Mouse (Mus musculus): ENCODE data around the gene Endov. TPM values are rescaled to one million over a fixed set of nuclear protein-coding genes. Genes with fewer than 3 reads are reported as not detected.

The Endov gene
- total and polyA plus RNA-seq, 3 experiments: 13.0 to 18.5 (median 13.3) TPM

DNA sequence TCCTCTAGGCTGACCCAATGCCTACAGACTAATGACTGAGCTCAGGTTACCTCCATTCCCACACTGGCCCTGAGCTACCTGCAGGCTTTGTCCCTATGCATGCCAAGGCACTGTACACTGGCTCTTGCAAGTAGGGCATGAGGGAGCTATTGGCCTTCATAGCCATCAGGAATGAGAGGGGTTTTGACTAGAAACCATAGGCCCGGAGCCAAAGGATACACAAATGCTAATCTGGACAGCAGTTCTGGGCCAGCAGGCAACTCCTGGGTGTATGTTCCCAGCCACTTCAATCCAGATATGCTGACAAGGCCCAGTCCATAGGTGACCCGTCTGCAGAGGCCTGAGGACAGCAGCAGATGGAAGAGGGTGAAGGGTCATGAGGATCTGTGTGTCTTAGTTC is 8.9 kb downstream of the Endov start:
- Histone ChIP-seq H3K4me1 (ENCODE audit: control insufficient read depth in 1 of 2, insufficient read depth in 2 of 2) (no peaks in the 10 kb centered on the region), H3K27ac (ENCODE audit: insufficient read depth, low read depth) (no peak overlapping the region), H3K4me3 (replicated peaks in 1 of 3; ENCODE audit: low read depth in 2 of 3, low read length in 2 of 3, poor library complexity in 1 of 3) (no peak overlapping the region), H3K27me3 (replicated peaks) (no peaks in the 10 kb centered on the region), H3K4me2 (ENCODE audit: insufficient read depth, low read depth, poor library complexity, severe bottlenecking) (no peak overlapping the region), H3K9ac (ENCODE audit: insufficient read depth, low read depth) (no peak overlapping the region), H3K36me3 (replicated peaks in 1 of 2; ENCODE audit: control insufficient read depth in 1 of 2, insufficient read depth in 1 of 2, low read length in 1 of 2) (peaks cover 55 to 100% of the 10 kb centered on the region in 2 experiments), H3K9me3 (replicated peaks; ENCODE audit: low read length) (no peaks in the 10 kb centered on the region), H3K79me2 (replicated peaks; ENCODE audit: control insufficient read depth, extremely low read depth, insufficient read depth, poor library complexity, severe bottlenecking) (no peaks in the 10 kb centered on the region)
- dilution Hi-C loops (cut with MboI; ENCODE audit: extremely low pct_ligation_motif_present, extremely low pct_unique_long_range_greater_than_20kb, low sequenced_read_pairs): no loop called here
- DNase-seq (ENCODE audit: extremely low read depth): no peak
- in situ Hi-C loops (cut with MboI; ENCODE audit: low pct_ligation_motif_present, low pct_unique_long_range_greater_than_20kb, low sequenced_read_pairs): loop anchor here (5.0 kb wide), 1 partner anchor 402 kb away; no protein-coding TSS in a partner anchor
- TF ChIP-seq EP300 (IDR thresholded peaks at IDR 0.05; ENCODE audit: low read length) (no peak), IRF4 (IDR thresholded peaks at IDR 0.05; ENCODE audit: low read depth, low read length) (no peak), ETS1 (conservative IDR thresholded peaks at IDR 0.05; ENCODE audit: low read depth, low read length) (no peak), JUND (conservative IDR thresholded peaks at IDR 0.05; ENCODE audit: low read depth, low read length) (no peak), MEF2A (IDR thresholded peaks at IDR 0.05; ENCODE audit: borderline replicate concordance, low read depth, low read length) (no peak), TCF12 (IDR thresholded peaks at IDR 0.05; ENCODE audit: low read depth, low read length) (no peak)

- Histone ChIP-seq H3K9ac (ENCODE audit: insufficient read depth, low read depth) (no peak overlapping the region), H3K27me3 (replicated peaks) (no peaks in the 10 kb centered on the region), H3K79me2 (replicated peaks; ENCODE audit: control insufficient read depth, extremely low read depth, insufficient read depth, poor library complexity, severe bottlenecking) (no peaks in the 10 kb centered on the region), H3K27ac (ENCODE audit: insufficient read depth, low read depth) (no peak overlapping the region), H3K4me1 (ENCODE audit: control insufficient read depth in 1 of 2, insufficient read depth in 2 of 2) (no peaks in the 10 kb centered on the region), H3K4me3 (replicated peaks in 1 of 3; ENCODE audit: low read depth in 2 of 3, low read length in 2 of 3, poor library complexity in 1 of 3) (no peak overlapping the region), H3K4me2 (ENCODE audit: insufficient read depth, low read depth, poor library complexity, severe bottlenecking) (no peak overlapping the region), H3K9me3 (replicated peaks; ENCODE audit: low read length) (no peaks in the 10 kb centered on the region), H3K36me3 (replicated peaks in 1 of 2; ENCODE audit: control insufficient read depth in 1 of 2, insufficient read depth in 1 of 2, low read length in 1 of 2) (peaks cover 82 to 96% of the 10 kb centered on the region in 2 experiments)
- in situ Hi-C loops (cut with MboI; ENCODE audit: low pct_ligation_motif_present, low pct_unique_long_range_greater_than_20kb, low sequenced_read_pairs): loop anchor here (5.0 kb wide), 1 partner anchor 399 kb away; no protein-coding TSS in a partner anchor
- DNase-seq (ENCODE audit: extremely low read depth): peak; percentile 66
- dilution Hi-C loops (cut with MboI; ENCODE audit: extremely low pct_ligation_motif_present, extremely low pct_unique_long_range_greater_than_20kb, low sequenced_read_pairs): no loop called here
- TF ChIP-seq ZC3H11A (IDR thresholded peaks at IDR 0.05; ENCODE audit: low read depth, low read length): peak; percentile 87
- TF ChIP-seq JUND (conservative IDR thresholded peaks at IDR 0.05; ENCODE audit: low read depth, low read length): no peak
- no peak for TF ChIP-seq JUN (IDR thresholded peaks at IDR 0.05; ENCODE audit: insufficient read depth, low read depth, low read length)
- 0 out of 2 replicates have a peak, but pooled peaks have one; percentile 7 for TF ChIP-seq TCF12 (IDR thresholded peaks at IDR 0.05; ENCODE audit: low read depth, low read length)
- no peak for TF ChIP-seq PAX5 (IDR thresholded peaks at IDR 0.05; ENCODE audit: low read length)
- TF ChIP-seq POLR2AphosphoS2 (IDR thresholded peaks at IDR 0.05; ENCODE audit: low read depth, low read length): no peak
- TF ChIP-seq ETS1 (conservative IDR thresholded peaks at IDR 0.05; ENCODE audit: low read depth, low read length): no peak
- 0 out of 2 replicates have a peak, but pooled peaks have one; percentile 33 for TF ChIP-seq ZMIZ1 (IDR thresholded peaks at IDR 0.05; ENCODE audit: low read depth, low read length)
- no peak for TF ChIP-seq UBTF (IDR thresholded peaks at IDR 0.05; ENCODE audit: low read depth, low read length)
- TF ChIP-seq CHD1 (IDR thresholded peaks at IDR 0.05; ENCODE audit: low read depth, low read length): no peak
- TF ChIP-seq CTCF (conservative IDR thresholded peaks at IDR 0.05 in 1 of 2, IDR thresholded peaks at IDR 0.05 in 1 of 2; ENCODE audit: low read depth in 2 of 2, low read length in 2 of 2): peak; percentile 96 to 98
- no peak for TF ChIP-seq HCFC1 (IDR thresholded peaks at IDR 0.05; ENCODE audit: low read depth, low read length)
- TF ChIP-seq ZKSCAN1 (IDR thresholded peaks at IDR 0.05; ENCODE audit: borderline replicate concordance, low read depth, low read length): no peak
- no peak for TF ChIP-seq KAT2A (IDR thresholded peaks at IDR 0.05; ENCODE audit: insufficient replicate concordance, low read length)
- 0 out of 2 replicates have a peak, but pooled peaks have one; percentile 23 for TF ChIP-seq MEF2A (IDR thresholded peaks at IDR 0.05; ENCODE audit: borderline replicate concordance, low read depth, low read length)
- no peak for TF ChIP-seq CHD2 (IDR thresholded peaks at IDR 0.05; ENCODE audit: low read length)
- TF ChIP-seq RCOR1 (conservative IDR thresholded peaks at IDR 0.05; ENCODE audit: low read depth, low read length): no peak
- peak; percentile 97 for TF ChIP-seq SMC3 (IDR thresholded peaks at IDR 0.05; ENCODE audit: low read depth, low read length)
- TF ChIP-seq USF1 (IDR thresholded peaks at IDR 0.05; ENCODE audit: low read depth, low read length): no peak
- no peak for TF ChIP-seq MXI1 (IDR thresholded peaks at IDR 0.05; ENCODE audit: low read depth, low read length)
- 0 out of 2 replicates have a peak, but pooled peaks have one; percentile 40 for TF ChIP-seq NELFE (IDR thresholded peaks at IDR 0.05; ENCODE audit: low read depth, low read length)
- peak; percentile 96 for TF ChIP-seq RAD21 (IDR thresholded peaks at IDR 0.05; ENCODE audit: low read depth, low read length)
- TF ChIP-seq MAFK (IDR thresholded peaks at IDR 0.05; ENCODE audit: insufficient replicate concordance, low read length): no peak
- no peak for TF ChIP-seq NRF1 (IDR thresholded peaks at IDR 0.05; ENCODE audit: low read depth, low read length)
- TF ChIP-seq MYC (IDR thresholded peaks at IDR 0.05; ENCODE audit: low read depth, low read length): no peak
- 0 out of 2 replicates have a peak, but pooled peaks have one; percentile 12 for TF ChIP-seq MAX (IDR thresholded peaks at IDR 0.05; ENCODE audit: low read length)
- no peak for TF ChIP-seq SIN3A (IDR thresholded peaks at IDR 0.05; ENCODE audit: low read length)
Observed at GRCm38 (mm10) chr11:119503675-119504074, 12.5 kb downstream of the Endov start.
